Mouse (Mus musculus): ENCODE measurements around the gene Npw. TPM values are rescaled to one million over a fixed set of nuclear protein-coding genes. Genes with fewer than 3 reads are reported as not detected.
A peak's percentile ranks its signal among the peaks of the same experiment; 100 is the strongest.

Gene Npw
- polyA plus RNA-seq, 1 experiment from 2014 or later: 0.35 TPM

DNA sequence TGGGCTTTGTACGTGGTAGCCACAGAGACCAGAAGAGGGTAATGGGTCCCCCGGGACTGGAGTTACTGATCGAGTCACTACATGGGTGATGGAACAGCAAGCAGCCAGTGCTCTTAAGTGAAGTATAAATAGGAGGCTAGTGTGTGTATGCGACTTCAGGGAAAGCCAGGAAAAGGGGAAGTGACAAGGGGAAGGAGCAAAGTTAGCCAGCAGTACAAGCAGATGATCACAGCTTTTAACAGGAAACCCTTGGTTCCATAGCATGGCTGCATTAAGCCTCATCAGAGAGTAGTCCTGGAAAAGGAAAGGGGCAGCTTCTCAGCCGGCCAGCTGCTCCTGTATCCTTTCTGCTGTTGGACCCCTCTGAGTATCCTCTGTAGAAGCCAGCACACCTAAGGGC lies 34.1 kb upstream of the Npw start:
- no peak for ATAC-seq (ENCODE audit: insufficient number of reproducible peaks, insufficient read depth, low FRiP score, low TSS enrichment)
- H3K27me3 ChIP-seq: peaks cover 39% of the 10 kb centered on the region
- 90% methylated on average over 5 of the region's 5 CpGs for WGBS

DNA sequence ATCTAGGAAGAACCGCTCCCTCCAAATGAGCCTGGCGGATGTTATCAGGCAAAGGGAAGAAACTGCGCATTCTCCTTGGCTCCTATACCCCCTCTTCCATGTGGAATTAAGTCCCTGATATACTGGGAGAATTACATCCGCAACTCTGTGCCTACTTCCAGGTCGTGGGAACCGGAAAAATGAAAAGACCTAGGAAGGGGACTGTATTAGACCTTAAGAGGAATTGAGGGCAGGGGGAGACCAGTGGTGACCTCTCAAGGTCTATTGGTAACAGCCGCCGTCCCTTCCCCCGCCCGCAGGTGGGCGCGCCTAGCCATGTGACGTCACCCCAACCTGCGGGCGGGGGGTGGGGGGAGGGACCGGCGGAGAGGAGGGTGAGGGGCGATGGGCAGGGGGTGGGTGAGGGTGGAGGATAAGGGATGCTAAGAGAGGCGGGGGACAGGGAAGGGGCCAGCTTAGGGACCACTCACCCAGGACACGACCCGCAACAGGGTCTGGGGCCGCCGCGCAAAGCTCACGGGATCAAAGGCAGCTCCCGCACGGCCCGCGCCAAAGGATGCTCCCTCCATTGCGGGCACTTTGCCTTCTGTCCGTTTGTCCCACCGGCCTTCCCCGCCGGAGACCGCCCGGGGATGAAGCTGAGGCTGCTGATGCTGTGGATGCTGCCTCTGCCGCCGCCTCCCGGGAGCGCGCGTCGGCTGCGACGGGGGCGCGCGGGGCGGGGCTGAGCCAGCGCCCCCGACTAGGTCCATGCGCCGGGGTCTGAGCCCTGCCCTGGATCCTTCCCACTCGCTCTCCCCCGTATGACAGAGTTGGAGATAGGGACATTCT lies 31.2 kb upstream of the Npw start, which contains the start of gene Syngr3:
TSS of gene Syngr3 (minus strand) at position 705 of the 831 bp plus-strand sequence.
- no peak for ATAC-seq (ENCODE audit: insufficient number of reproducible peaks, insufficient read depth, low FRiP score, low TSS enrichment)
- Histone ChIP-seq H3K9me3 (no peaks in the 10 kb centered on the region), H3K4me1 (peaks cover 10% of the 10 kb centered on the region; the same call in 1 of the 2 replicates), H3K9ac (peak within 1 kb of the TSS; percentile 60), H3K4me2 (replicated peaks) (peak within 1 kb of the TSS; percentile 96), H3K4me3 (peak within 1 kb of the TSS; percentile 61), H3K27ac (no peak within 1 kb of the TSS), H3K27me3 (peaks cover 49% of the 10 kb centered on the region), H3K36me3 (peaks cover 15% of the 10 kb centered on the region)
- under 1% methylated on average over 44 of the region's 55 CpGs for WGBS

More for the DNA sequence above, 34.1 kb upstream of the Npw start:
- Histone ChIP-seq H3K4me1 (peaks cover 19% of the 10 kb centered on the region), H3K27ac (no peak overlapping the region), H3K4me2 (replicated peaks) (no peak overlapping the region), H3K36me3 (peaks cover 15% of the 10 kb centered on the region), H3K9ac (no peak overlapping the region), H3K9me3 (no peaks in the 10 kb centered on the region), H3K4me3 (peak overlapping the region; percentile 1; the same call in 1 of the 2 replicates)

DNA sequence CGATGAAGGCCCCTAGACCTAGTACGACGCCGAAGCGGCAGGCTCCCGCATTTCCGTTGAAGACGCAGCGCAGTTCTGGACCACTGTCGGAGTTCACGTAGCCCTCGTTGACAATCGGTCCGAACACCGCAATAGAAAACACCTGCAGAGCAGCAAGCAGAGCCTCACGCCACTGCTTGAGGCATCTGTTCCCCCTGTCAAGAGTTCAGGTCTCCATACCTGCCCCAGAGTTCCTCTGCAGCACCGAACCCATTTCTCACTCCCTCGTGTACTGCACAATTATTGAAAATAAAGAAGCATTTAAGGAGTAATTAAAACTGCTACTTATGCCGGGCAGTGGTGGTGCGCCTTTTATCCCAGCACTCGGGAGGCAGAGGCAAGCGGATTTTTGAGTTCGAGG lies 29.3 kb upstream of the Npw start:
- no peak for ATAC-seq (ENCODE audit: insufficient number of reproducible peaks, insufficient read depth, low FRiP score, low TSS enrichment)
- Histone ChIP-seq H3K4me3 (peak overlapping the region; percentile 32), H3K9ac (no peak overlapping the region), H3K27me3 (peaks cover 49% of the 10 kb centered on the region), H3K4me1 (peaks cover 10% of the 10 kb centered on the region; the same call in 1 of the 2 replicates), H3K4me2 (replicated peaks) (peak overlapping the region; percentile 47), H3K36me3 (peaks cover 7% of the 10 kb centered on the region), H3K9me3 (no peaks in the 10 kb centered on the region), H3K27ac (no peak overlapping the region)
- 18% methylated on average over 23 of the region's 23 CpGs for WGBS

DNA sequence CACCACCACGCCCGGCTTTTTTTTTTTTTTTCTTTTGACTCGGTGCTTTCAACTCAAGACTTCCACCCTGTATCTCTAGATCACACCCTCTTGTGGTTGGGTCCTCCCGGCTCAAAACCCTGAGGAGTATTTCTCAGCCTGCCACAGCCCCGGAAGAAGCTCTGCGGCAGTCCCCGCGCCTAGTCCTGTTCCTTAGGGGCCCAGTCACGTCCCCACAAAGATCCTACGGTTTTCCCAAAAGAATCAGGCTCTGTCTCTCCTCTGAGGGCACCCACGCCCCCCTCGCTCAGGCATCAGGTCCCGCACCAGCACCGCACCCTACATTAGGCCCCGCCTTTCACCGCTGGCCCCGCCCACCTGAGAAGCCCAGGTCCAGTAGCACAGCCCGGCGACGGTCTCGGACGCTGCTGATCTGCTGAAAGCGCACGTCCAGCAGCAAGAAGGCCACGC lies 28.9 kb upstream of the Npw start:
- H3K4me1 ChIP-seq: peaks cover 10% of the 10 kb centered on the region; the same call in 1 of the 2 replicates
- H3K4me2 ChIP-seq (replicated peaks): peak overlapping the region; percentile 47
- H3K27ac ChIP-seq: no peak overlapping the region
- ATAC-seq (ENCODE audit: insufficient number of reproducible peaks, insufficient read depth, low FRiP score, low TSS enrichment): no peak
- H3K27me3 ChIP-seq: peaks cover 49% of the 10 kb centered on the region
- WGBS: 2% methylated on average over 25 of the region's 25 CpGs
- peak overlapping the region; percentile 32 for H3K4me3 ChIP-seq
- H3K9ac ChIP-seq: no peak overlapping the region
- peaks cover 7% of the 10 kb centered on the region; the same call in 1 of the 2 replicates for H3K36me3 ChIP-seq
- no peaks in the 10 kb centered on the region for H3K9me3 ChIP-seq

DNA sequence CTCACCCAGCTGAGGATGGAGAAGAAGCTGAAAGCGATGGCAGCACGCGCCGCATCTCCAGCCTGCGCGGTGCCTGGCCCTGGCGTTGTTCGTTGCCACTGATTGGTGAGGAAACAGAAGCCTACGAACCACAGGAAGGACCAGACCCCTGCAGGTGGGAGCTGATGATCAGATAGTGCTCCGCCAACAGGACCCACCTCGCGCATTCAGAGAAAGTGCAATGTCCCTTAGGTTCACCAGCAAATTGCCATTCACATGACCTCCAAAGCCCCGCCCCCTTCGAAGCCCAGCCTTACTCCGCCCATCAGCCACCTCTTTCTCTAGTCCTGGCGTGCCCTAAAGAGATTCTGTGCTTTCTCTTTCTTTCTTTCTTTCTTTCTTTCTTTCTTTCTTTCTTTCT lies 28.3 kb upstream of the Npw start:
- Histone ChIP-seq H3K9ac (no peak overlapping the region), H3K9me3 (no peaks in the 10 kb centered on the region), H3K4me3 (no peak overlapping the region), H3K4me2 (replicated peaks) (peak overlapping the region; percentile 11; the same call in 1 of the 2 replicates), H3K4me1 (peaks cover 10% of the 10 kb centered on the region; the same call in 1 of the 2 replicates), H3K36me3 (peaks cover 11% of the 10 kb centered on the region), H3K27me3 (peaks cover 49% of the 10 kb centered on the region), H3K27ac (no peak overlapping the region)
- no peak for ATAC-seq (ENCODE audit: insufficient number of reproducible peaks, insufficient read depth, low FRiP score, low TSS enrichment)
- WGBS: 26% methylated on average over 16 of the region's 16 CpGs

DNA sequence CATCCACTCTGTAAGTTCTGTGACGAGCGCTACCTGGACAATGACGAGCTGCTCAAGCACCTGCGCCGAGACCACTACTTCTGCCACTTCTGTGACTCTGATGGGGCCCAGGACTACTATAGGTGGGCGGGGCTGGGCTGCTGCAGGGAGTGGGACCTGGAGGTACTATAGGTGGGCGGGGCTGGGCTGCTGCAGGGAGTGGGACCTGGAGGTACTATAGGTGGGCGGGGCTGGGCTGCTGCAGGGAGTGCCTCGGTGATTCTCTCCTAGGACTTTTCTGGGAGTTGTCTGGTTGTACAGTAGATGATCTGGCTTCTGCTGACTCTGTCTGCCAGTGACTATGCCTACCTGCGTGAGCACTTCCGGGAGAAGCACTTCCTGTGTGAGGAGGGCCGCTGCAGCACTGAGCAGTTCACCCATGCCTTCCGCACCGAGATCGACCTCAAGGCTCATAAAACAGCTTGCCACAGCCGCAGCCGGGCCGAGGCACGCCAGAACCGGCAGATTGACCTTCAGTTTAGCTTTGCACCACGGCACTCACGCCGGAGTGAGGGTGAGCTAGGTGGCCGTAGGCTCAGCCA lies 19.3 kb upstream of the Npw start:
- H3K27ac ChIP-seq: no peak overlapping the region
- H3K4me1 ChIP-seq: 0 out of 2 replicates have a peak, but pooled peaks cover 4% of the 10 kb centered on the region
- H3K9ac ChIP-seq: no peak overlapping the region
- peaks cover 63% of the 10 kb centered on the region for H3K36me3 ChIP-seq
- no peak overlapping the region for H3K4me3 ChIP-seq
- ATAC-seq (ENCODE audit: insufficient number of reproducible peaks, insufficient read depth, low FRiP score, low TSS enrichment): no peak
- H3K4me2 ChIP-seq (replicated peaks): no peak overlapping the region
- no peaks in the 10 kb centered on the region for H3K27me3 ChIP-seq
- 91% methylated on average over 24 of the region's 24 CpGs for WGBS
- no peaks in the 10 kb centered on the region for H3K9me3 ChIP-seq

DNA sequence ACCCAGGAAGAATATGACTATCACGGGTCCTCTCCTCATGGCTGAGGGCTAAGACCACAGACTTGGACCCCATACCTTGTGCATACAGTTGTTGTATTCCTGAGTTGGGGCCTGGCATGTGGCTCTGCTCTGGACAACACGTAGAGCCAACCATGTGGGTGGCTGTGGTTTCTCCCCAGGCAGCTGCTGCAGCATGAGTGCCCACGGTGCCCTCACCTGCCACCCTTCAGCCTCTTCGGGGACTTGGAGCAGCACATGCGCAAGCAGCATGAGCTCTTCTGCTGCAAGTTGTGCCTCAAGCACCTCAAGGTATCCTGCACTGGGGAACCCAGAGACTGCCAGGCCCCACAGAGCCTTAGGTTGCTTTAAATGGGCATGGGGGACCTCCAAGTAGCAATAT lies 18.6 kb upstream of the Npw start:
- peaks cover 56% of the 10 kb centered on the region for H3K36me3 ChIP-seq
- H3K27ac ChIP-seq: no peak overlapping the region
- ATAC-seq (ENCODE audit: insufficient number of reproducible peaks, insufficient read depth, low FRiP score, low TSS enrichment): no peak
- peaks cover 12% of the 10 kb centered on the region for H3K4me1 ChIP-seq
- no peak overlapping the region for H3K4me2 ChIP-seq (replicated peaks)
- H3K4me3 ChIP-seq: no peak overlapping the region
- no peaks in the 10 kb centered on the region for H3K27me3 ChIP-seq
- H3K9ac ChIP-seq: no peak overlapping the region
- H3K9me3 ChIP-seq: no peaks in the 10 kb centered on the region
- 92% methylated on average over 5 of the region's 5 CpGs for WGBS

DNA sequence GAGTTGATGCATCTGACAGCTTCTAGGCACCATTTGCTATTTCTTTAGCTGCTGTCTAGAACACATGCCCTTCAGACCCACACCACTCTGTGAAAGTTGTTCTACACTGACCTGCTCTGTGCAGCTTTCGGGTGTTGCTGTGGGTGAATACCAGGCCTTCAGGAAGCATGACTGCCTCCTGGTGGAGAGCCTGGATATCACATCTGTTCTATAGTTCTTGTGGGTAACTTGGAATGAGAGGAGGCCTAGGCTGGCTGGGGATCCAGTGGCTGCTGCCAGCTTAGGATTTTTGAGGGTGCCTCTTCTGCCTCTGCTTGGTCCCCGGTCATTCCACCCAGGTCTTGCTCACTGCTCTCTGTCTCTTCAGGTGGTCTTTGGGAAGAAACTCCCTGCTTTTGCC lies 17.9 kb upstream of the Npw start:
- Histone ChIP-seq H3K27me3 (no peaks in the 10 kb centered on the region), H3K36me3 (peaks cover 50% of the 10 kb centered on the region), H3K9ac (no peak overlapping the region), H3K9me3 (no peaks in the 10 kb centered on the region), H3K27ac (no peak overlapping the region), H3K4me1 (peaks cover 18% of the 10 kb centered on the region), H3K4me3 (no peak overlapping the region), H3K4me2 (replicated peaks) (no peak overlapping the region)
- ATAC-seq (ENCODE audit: insufficient number of reproducible peaks, insufficient read depth, low FRiP score, low TSS enrichment): no peak
- 56% methylated on average over 2 of the region's 2 CpGs for WGBS

DNA sequence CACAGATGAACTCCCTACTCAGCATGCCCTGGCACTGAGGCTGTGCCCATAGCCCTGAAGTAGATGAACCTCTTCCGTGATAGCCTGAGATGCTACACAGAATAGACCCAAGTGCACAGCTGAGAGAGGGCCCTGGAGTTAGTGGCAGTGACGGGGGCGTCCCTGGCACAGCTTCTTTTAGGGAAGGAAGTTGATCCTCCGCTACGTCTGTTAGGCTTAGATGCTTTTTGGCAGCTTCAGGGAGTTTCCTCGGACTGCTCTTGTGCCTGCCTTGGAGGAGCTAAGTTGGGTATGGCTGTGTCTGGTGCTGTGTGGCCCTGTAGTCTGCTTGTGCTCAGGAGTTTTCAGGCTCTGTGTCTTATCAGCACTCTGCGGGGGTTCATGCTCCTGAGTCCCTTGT lies 16.0 kb upstream of the Npw start:
- H3K9ac ChIP-seq: no peak overlapping the region; the same call in 1 of the 2 replicates
- ATAC-seq (ENCODE audit: insufficient number of reproducible peaks, insufficient read depth, low FRiP score, low TSS enrichment): no peak
- H3K36me3 ChIP-seq: peaks cover 30% of the 10 kb centered on the region
- peaks cover 29% of the 10 kb centered on the region for H3K4me1 ChIP-seq
- no peak overlapping the region for H3K4me2 ChIP-seq (replicated peaks)
- no peak overlapping the region for H3K27ac ChIP-seq
- H3K27me3 ChIP-seq: no peaks in the 10 kb centered on the region
- peak overlapping the region; percentile 9; the same call in 1 of the 2 replicates for H3K4me3 ChIP-seq
- H3K9me3 ChIP-seq: no peaks in the 10 kb centered on the region
- WGBS: 90% methylated on average over 7 of the region's 7 CpGs

DNA sequence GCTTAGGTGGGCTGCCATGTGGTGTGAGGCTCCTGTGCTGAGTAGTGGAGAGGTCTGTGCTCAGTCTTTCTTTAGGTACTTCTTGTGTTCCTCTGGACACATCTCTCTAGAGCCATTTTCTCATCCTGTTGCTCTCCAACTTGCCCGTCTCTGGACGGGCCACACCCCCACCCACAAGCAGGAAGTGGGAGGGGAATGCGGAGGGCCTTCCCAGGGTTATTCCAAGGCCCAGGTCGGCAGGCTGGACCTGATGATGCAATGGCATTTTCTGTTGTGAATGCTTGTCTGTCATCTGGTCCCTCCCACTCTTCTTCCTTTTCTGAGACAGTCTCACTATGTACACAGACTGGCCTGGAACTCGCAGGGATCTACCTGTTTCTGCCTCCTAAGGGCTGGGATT lies 13.9 kb upstream of the Npw start:
- Histone ChIP-seq H3K36me3 (peaks cover 9% of the 10 kb centered on the region), H3K4me3 (0 out of 2 replicates have a peak overlapping the region, but pooled peaks have one; percentile 9), H3K9ac (peak overlapping the region; percentile 27; the same call in 1 of the 2 replicates), H3K27me3 (no peaks in the 10 kb centered on the region), H3K9me3 (no peaks in the 10 kb centered on the region), H3K4me1 (peaks cover 33% of the 10 kb centered on the region), H3K27ac (no peak overlapping the region), H3K4me2 (replicated peaks) (peak overlapping the region; percentile 83)
- WGBS: 16% methylated on average over 5 of the region's 5 CpGs
- no peak for ATAC-seq (ENCODE audit: insufficient number of reproducible peaks, insufficient read depth, low FRiP score, low TSS enrichment)

DNA sequence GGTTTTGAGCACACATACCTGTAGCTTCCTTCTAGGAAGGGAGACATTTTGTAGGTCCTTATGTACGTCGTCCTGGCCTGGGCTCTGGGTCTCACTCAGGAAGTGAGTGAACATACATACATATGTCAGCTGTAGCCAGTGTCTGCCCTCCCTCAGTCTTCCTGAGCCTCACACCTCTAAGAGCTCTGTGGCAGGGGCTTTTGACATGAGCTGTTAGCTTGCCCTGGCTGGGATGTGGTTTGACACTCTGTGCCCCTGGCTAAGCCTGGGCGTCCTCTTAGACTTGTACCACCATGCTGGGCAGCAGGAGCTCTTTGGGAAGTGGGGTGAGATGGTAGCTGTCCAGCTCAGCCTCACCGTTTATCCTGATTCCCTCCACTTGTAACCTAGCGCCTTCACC lies 13.1 kb upstream of the Npw start:
- H3K27ac ChIP-seq: no peak overlapping the region
- peak overlapping the region; percentile 83 for H3K4me2 ChIP-seq (replicated peaks)
- peak overlapping the region; percentile 97; the same call in 1 of the 2 replicates for H3K9ac ChIP-seq
- H3K27me3 ChIP-seq: no peaks in the 10 kb centered on the region
- H3K9me3 ChIP-seq: no peaks in the 10 kb centered on the region
- H3K36me3 ChIP-seq: peaks cover 1% of the 10 kb centered on the region; the same call in 1 of the 2 replicates
- ATAC-seq (ENCODE audit: insufficient number of reproducible peaks, insufficient read depth, low FRiP score, low TSS enrichment): no peak
- H3K4me3 ChIP-seq: no peak overlapping the region
- WGBS: 64% methylated on average over 5 of the region's 5 CpGs
- H3K4me1 ChIP-seq: peaks cover 33% of the 10 kb centered on the region
